Mouse (Mus musculus): ENCODE data around the gene Ttc4. TPM values are rescaled to one million over a fixed set of nuclear protein-coding genes. Genes with fewer than 3 reads are reported as not detected.

The Ttc4 gene
- polyA plus RNA-seq (2015; fragmentation: Nextera tagmentation; extraction: Ambion mirVana): 134 and 149 TPM in 2 replicates

DNA sequence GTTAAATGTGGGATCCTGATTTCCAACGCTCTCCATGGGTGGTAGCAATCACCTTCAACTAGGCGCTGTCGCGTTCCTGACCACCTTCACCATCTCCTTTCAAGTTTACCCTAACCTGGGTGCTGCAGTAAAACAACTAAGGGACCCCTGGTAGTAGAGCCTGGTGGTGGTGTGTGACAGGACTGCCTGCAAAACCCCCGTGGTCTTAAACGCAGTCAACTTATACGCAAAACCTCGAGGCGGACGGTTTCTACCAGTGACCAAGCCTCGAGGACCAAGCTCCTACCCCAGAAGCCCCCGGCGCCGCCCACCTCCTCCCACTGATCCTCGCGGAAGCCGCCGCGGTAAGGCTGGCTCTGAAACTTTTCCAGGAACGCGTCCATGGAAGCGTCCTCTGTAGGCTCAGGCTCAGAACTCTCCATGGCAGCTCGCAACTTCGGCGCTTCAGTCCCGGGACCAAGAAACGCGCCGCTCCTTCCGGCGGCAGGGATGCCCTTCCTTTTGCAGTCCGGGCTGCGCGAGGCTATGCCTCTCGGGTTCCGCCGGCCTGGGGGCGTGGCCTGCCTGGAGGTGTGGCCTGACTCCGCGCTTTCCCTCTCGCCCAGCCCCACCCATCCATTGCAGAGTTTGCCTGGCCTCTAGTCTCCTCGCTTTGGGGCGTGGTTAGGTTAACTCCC is at the start of gene Ttc4:
Ttc4 (minus strand) TSS at position 503 of the 677 bp plus-strand sequence.
- WGBS: under 1% methylated on average over 43 of the region's 43 CpGs
- Histone ChIP-seq H3K9ac (replicated peaks) (peak within 1 kb of the TSS; percentile 78), H3K27ac (replicated peaks) (peak within 1 kb of the TSS; percentile 60; the same call in 1 of the 2 replicates), H3K9me3 (replicated peaks) (no peaks in the 10 kb centered on the region), H3K27me3 (replicated peaks) (no peaks in the 10 kb centered on the region), H3K4me2 (peak within 1 kb of the TSS; percentile 86), H3K4me3 (replicated peaks) (peak within 1 kb of the TSS; percentile 80), H3K4me1 (peaks cover 19% of the 10 kb centered on the region), H3K36me3 (peaks cover 32% of the 10 kb centered on the region)
- peak; percentile 93 for ATAC-seq (ENCODE audit: low FRiP score)

DNA sequence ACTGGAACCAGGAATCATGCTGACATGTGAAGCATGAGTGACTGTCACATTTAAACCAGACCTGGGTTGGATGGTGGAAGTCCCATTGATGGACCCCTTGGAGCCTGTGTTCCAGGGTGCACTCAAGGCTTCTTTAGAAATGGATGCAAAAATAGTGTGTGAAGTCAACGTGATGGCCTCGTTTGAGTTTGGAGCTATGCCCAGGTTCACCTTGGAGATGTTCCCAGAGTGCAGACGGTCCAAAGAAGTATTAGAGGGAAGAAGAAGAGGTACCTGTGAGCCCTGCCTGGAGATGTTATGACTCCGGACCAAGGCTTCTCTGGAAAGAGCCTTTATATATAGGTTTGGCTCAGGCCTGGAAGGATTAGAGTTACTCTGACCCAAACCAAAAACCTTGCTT is 41.9 kb upstream of the Ttc4 start:
- Histone ChIP-seq H3K4me1 (no peaks in the 10 kb centered on the region), H3K9me3 (replicated peaks) (no peaks in the 10 kb centered on the region), H3K4me3 (replicated peaks) (no peak overlapping the region), H3K27ac (replicated peaks) (no peak overlapping the region), H3K9ac (replicated peaks) (no peak overlapping the region), H3K36me3 (no peaks in the 10 kb centered on the region), H3K27me3 (replicated peaks) (no peaks in the 10 kb centered on the region), H3K4me2 (no peak overlapping the region)
- WGBS: 89% methylated on average over 4 of the region's 4 CpGs
- no peak for ATAC-seq (ENCODE audit: low FRiP score)

DNA sequence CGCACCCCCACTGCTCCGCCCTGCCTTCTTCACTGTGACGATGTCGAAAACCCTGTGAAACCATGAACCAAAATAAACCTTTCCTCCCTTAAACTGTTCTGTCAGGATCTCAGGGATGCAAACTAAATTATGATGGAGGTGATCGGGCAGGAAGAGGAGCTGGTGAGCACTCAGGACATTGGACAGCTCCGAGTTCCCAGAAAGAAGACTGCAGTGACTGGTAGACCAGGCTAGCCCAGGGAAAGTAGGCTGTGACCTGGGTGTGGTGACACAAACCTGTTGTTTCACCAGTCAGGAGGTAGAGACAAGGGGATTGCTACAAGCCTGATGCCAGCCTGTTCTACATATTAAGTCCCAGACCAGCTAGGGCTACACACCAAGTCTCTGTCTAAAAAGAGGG is 34.9 kb upstream of the Ttc4 start:
- no peak for ATAC-seq (ENCODE audit: low FRiP score)
- H3K9me3 ChIP-seq (replicated peaks): no peaks in the 10 kb centered on the region
- no peaks in the 10 kb centered on the region for H3K36me3 ChIP-seq
- H3K4me1 ChIP-seq: no peaks in the 10 kb centered on the region
- H3K4me2 ChIP-seq: no peak overlapping the region
- no peak overlapping the region for H3K27ac ChIP-seq (replicated peaks)
- whole genome bisulfite sequencing: 90% methylated on average over 6 of the region's 6 CpGs
- H3K27me3 ChIP-seq (replicated peaks): no peaks in the 10 kb centered on the region
- no peak overlapping the region for H3K9ac ChIP-seq (replicated peaks)
- H3K4me3 ChIP-seq (replicated peaks): no peak overlapping the region

DNA sequence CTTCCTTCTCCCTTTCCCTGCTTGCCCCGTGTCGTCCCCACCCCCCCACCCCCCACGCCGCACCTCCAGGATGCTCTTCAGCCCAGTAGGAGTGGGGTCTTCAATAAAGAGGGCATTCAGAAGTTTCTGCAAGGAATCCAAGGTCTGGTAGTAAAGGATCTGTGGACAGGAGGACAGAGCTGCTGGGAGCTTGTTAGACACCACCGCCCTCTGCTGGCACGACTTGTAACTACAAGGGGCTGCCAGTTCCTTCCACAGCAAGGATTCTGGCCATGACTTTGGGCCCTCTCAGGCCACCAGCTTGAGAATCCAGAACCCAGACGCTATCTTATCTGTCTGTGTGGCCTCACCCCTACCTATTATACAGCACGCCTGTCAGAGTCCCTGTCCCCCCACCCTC is 29.7 kb upstream of the Ttc4 start:
- Histone ChIP-seq H3K36me3 (no peaks in the 10 kb centered on the region), H3K27ac (replicated peaks) (no peak overlapping the region), H3K9ac (replicated peaks) (no peak overlapping the region), H3K9me3 (replicated peaks) (no peaks in the 10 kb centered on the region), H3K4me3 (replicated peaks) (no peak overlapping the region), H3K4me2 (peak overlapping the region; percentile 36; the same call in 1 of the 2 replicates), H3K4me1 (peaks cover 20% of the 10 kb centered on the region), H3K27me3 (replicated peaks) (no peaks in the 10 kb centered on the region)
- ATAC-seq (ENCODE audit: low FRiP score): peak; percentile 26; the same call in 1 of the 2 replicates
- under 1% methylated on average over 8 of the region's 8 CpGs for WGBS

DNA sequence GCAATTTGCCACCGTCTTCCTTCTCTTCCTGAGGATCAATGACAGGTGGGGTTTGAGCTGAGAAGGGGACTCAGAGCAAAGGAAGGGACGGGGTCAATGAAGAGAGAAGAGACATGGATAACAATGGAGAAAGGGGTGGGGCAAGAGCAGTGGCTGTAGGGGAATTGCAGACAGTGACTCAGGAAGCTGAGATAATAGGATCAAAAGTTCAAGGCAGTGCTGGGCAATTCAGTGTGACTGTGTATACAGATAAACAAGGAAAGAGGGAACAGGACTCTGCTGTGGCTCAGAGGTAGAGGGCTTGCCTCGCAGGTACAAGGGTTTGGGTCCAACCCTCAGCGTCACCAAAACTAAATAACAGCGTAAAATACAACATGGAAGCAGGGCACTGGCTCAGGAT is 29.2 kb upstream of the Ttc4 start:
- H3K36me3 ChIP-seq: no peaks in the 10 kb centered on the region
- no peaks in the 10 kb centered on the region for H3K9me3 ChIP-seq (replicated peaks)
- no peak overlapping the region for H3K9ac ChIP-seq (replicated peaks)
- H3K4me1 ChIP-seq: peaks cover 20% of the 10 kb centered on the region
- no peak overlapping the region for H3K27ac ChIP-seq (replicated peaks)
- H3K27me3 ChIP-seq (replicated peaks): no peaks in the 10 kb centered on the region
- H3K4me3 ChIP-seq (replicated peaks): no peak overlapping the region
- peak overlapping the region; percentile 36; the same call in 1 of the 2 replicates for H3K4me2 ChIP-seq
- 38% methylated on average over 5 of the region's 5 CpGs for WGBS
- 0 out of 2 replicates have a peak, but pooled peaks have one; percentile 7 for ATAC-seq (ENCODE audit: low FRiP score)

DNA sequence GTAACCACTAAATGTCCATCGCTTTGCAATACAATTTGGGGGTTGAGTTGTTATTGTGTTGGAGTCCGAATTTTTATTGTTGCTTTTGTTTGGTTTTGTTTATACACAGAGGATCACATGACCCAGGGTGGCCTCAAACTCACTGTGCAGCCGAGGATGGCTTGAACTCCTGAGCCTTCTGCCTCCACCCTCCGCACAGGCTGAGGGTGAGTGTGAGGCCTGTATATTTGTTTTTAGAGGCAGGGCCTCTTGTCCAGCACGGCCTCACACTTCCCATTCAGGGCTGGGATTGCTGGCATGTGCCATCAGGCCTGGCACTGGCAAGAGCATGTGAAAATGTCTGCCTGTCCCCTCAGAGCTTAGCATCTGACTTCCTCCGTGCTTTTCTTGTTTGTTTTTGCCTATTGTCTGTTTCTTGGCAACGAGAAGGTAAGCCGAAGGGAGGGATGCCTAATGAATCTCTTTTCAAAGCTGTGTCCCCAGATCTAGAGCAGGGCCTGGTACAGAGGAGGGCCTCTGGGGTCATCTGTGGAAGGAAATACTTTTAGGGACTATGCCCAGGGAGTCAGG is 26.4 kb upstream of the Ttc4 start:
- no peaks in the 10 kb centered on the region for H3K36me3 ChIP-seq
- H3K27me3 ChIP-seq (replicated peaks): no peaks in the 10 kb centered on the region
- no peak overlapping the region for H3K4me2 ChIP-seq
- 24% methylated on average over 8 of the region's 8 CpGs for WGBS
- H3K27ac ChIP-seq (replicated peaks): peak overlapping the region; percentile 75
- H3K9me3 ChIP-seq (replicated peaks): no peaks in the 10 kb centered on the region
- H3K4me1 ChIP-seq: peaks cover 42% of the 10 kb centered on the region
- H3K9ac ChIP-seq (replicated peaks): no peak overlapping the region
- no peak overlapping the region for H3K4me3 ChIP-seq (replicated peaks)
- no peak for ATAC-seq (ENCODE audit: low FRiP score)

DNA sequence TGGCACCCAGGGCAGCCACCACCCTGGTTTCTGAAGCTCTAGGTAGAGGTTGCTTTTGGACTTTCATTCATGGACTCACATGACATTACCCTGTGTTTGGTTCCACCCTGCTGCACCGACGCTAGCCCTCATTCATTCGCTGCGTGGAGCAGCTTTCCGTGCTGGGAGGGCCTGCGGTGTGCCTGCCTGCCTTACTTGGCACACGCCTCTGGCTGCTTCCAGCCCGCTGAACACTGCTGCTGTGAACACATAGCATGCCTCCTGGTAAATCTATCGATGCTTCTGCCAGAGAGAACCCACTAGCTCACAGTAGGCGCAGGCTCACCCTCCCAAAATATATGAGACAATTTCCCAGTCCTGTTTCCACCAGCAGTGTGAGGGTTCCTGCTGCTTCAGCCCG is 25.7 kb upstream of the Ttc4 start:
- ATAC-seq (ENCODE audit: low FRiP score): peak; percentile 52
- Histone ChIP-seq H3K9ac (replicated peaks) (no peak overlapping the region), H3K27ac (replicated peaks) (peak overlapping the region; percentile 75), H3K4me3 (replicated peaks) (no peak overlapping the region), H3K27me3 (replicated peaks) (no peaks in the 10 kb centered on the region), H3K9me3 (replicated peaks) (no peaks in the 10 kb centered on the region), H3K36me3 (no peaks in the 10 kb centered on the region), H3K4me1 (peaks cover 48% of the 10 kb centered on the region), H3K4me2 (no peak overlapping the region)
- 31% methylated on average over 11 of the region's 11 CpGs for WGBS

DNA sequence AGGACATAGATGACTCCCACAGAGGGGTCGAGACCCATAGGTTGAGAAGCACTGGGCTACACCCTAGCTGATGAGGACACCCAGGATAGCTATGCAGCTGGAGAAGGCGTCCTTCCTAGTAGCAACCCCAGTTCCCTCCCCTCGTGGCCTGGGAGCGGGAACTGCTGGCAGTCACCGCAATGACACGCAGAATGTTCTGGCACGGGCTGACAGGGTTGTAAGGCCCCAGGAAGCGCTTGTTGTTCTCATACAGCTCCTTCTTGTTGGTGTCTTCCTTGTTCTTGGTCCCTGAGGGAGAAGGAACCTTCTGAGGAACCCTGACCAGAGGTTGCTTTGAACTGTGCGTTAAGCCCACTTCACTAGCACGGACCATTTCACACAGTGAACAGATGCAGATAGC is 25.2 kb upstream of the Ttc4 start:
- no peak overlapping the region for H3K9ac ChIP-seq (replicated peaks)
- no peak overlapping the region for H3K4me2 ChIP-seq
- no peaks in the 10 kb centered on the region for H3K9me3 ChIP-seq (replicated peaks)
- no peaks in the 10 kb centered on the region for H3K36me3 ChIP-seq
- no peaks in the 10 kb centered on the region for H3K27me3 ChIP-seq (replicated peaks)
- no peak for ATAC-seq (ENCODE audit: low FRiP score)
- 76% methylated on average over 10 of the region's 10 CpGs for WGBS
- H3K27ac ChIP-seq (replicated peaks): peak overlapping the region; percentile 75
- H3K4me3 ChIP-seq (replicated peaks): no peak overlapping the region
- peaks cover 48% of the 10 kb centered on the region for H3K4me1 ChIP-seq

DNA sequence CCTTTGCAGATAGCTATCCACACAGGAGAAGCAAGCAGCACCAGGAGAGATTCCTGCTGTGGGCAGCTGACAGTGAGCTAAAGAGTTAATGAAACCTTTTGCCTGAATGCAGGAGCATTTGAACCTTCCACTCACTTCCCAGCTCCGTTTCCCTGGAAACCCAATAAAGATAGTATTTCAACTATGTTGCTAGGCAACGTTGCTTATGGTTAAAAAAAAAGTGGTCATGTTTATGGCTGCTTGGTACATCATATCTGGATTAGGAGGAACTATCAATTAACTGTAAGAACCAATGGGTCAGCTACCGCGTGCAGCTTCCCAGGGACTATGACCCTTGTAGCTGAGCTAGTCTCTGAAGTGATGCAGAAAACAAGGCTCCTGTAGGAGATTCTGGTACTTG is 22.1 kb upstream of the Ttc4 start:
- no peaks in the 10 kb centered on the region for H3K27me3 ChIP-seq (replicated peaks)
- peak overlapping the region; percentile 34 for H3K4me2 ChIP-seq
- H3K36me3 ChIP-seq: no peaks in the 10 kb centered on the region
- no peak overlapping the region for H3K4me3 ChIP-seq (replicated peaks)
- 15% methylated on average over 4 of the region's 4 CpGs for WGBS
- 0 out of 2 replicates have a peak overlapping the region, but pooled peaks have one; percentile 17 for H3K9ac ChIP-seq (replicated peaks)
- peaks cover 48% of the 10 kb centered on the region for H3K4me1 ChIP-seq
- no peaks in the 10 kb centered on the region for H3K9me3 ChIP-seq (replicated peaks)
- ATAC-seq (ENCODE audit: low FRiP score): peak; percentile 26; the same call in 1 of the 2 replicates
- H3K27ac ChIP-seq (replicated peaks): peak overlapping the region; percentile 66

DNA sequence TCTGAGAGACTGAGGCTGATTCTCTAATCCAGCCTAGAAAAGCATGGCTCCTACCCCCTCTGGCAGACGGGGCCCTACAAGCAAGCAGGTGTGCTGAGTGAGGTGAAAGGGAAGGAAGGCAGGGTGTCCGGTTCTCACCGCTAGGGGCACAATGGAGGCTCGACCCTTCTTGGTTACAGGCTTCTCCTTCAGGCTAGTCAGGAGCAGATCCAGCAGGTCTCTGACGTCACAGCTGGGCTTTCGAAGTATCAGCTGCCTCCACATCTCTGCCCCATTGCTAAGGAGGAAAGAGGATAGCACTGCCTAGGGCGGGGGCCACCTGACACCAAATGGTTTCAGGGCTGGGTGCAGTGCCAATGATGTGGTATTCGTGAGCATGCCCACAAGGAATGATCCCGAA is 21.2 kb upstream of the Ttc4 start:
- Histone ChIP-seq H3K4me3 (replicated peaks) (no peak overlapping the region), H3K4me2 (peak overlapping the region; percentile 9; the same call in 1 of the 2 replicates), H3K4me1 (peaks cover 41% of the 10 kb centered on the region), H3K27me3 (replicated peaks) (no peaks in the 10 kb centered on the region), H3K27ac (replicated peaks) (peak overlapping the region; percentile 66), H3K9me3 (replicated peaks) (no peaks in the 10 kb centered on the region), H3K36me3 (no peaks in the 10 kb centered on the region), H3K9ac (replicated peaks) (0 out of 2 replicates have a peak overlapping the region, but pooled peaks have one; percentile 20)
- 19% methylated on average over 9 of the region's 9 CpGs for WGBS
- peak; percentile 39; the same call in 1 of the 2 replicates for ATAC-seq (ENCODE audit: low FRiP score)

DNA sequence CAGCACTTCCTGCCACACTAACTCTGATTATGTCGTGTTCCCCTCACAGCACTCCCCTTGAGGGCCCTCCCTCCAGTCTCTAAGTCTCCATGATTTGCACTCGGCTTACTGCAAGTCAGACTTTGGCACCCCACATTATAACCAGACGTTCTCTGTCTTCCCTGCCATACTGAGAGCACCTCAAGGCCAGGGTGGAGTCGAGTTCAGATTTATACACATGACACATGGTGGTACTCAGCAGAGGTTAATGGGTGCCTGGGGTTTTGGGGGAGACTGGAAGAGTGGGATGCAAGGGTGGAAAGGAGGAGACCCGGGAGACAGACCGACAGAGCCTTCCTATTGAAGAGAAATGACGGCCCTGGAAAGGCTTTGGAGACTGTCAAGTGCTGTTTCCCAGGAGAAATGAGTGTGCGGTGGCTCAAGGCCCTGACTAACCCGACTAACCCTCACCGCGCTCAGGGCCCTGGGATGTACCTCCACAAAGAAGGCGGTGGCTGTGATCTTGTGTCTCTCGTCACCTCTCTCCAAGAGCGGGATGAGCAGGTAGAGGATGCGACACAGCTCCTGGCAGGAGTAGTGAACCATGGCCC is 15.2 kb upstream of the Ttc4 start:
- no peaks in the 10 kb centered on the region for H3K36me3 ChIP-seq
- H3K27ac ChIP-seq (replicated peaks): no peak overlapping the region
- H3K4me1 ChIP-seq: no peaks in the 10 kb centered on the region
- no peak overlapping the region for H3K4me3 ChIP-seq (replicated peaks)
- 85% methylated on average over 15 of the region's 15 CpGs for WGBS
- no peak for ATAC-seq (ENCODE audit: low FRiP score)
- H3K4me2 ChIP-seq: no peak overlapping the region
- H3K9ac ChIP-seq (replicated peaks): no peak overlapping the region
- H3K9me3 ChIP-seq (replicated peaks): no peaks in the 10 kb centered on the region
- H3K27me3 ChIP-seq (replicated peaks): no peaks in the 10 kb centered on the region
